Mouse (Mus musculus) megakaryocyte, embryonic 14.5 days (primary cell): ENCODE data around the gene Gm21083. TPM values are rescaled to one million over a fixed set of nuclear protein-coding genes. Genes with fewer than 3 reads are reported as not detected.
"Not testable (repeated sequence)": the region's sequence is repeated elsewhere in the genome, so short reads cannot be mapped to it uniquely, and the experiment has no call there.

Experiments
- H3K27me3 ChIP-seq: replicated peaks from 2 replicates; pipeline ENCODE3; 2012; ENCODE audit warnings: inconsistent platforms
- H3K36me3 ChIP-seq: replicated peaks from 2 replicates; pipeline ENCODE3; 2012; ENCODE audit warnings: low read length, inconsistent platforms, mixed read lengths
- H3K4me1 ChIP-seq: 2 replicates; pipeline ENCODE4 v1.6.1; 2012; ENCODE audit warnings: inconsistent platforms
- H3K4me3 ChIP-seq: replicated peaks from 2 replicates; pipeline ENCODE3; 2012; ENCODE audit warnings: moderate library complexity, mild to moderate bottlenecking, inconsistent platforms
- H3K9me3 ChIP-seq: 2 replicates; pipeline ENCODE4 v1.6.1; 2012; ENCODE audit warnings: inconsistent platforms
- polyA plus RNA-seq: library from polyadenylated mRNA; stranded (reverse); fragments of >175 nt; gene quantifications from 2 replicates; pipeline ENCODE4 v1.2.3, GENCODE M21; 2012; ENCODE audit warnings: low replicate concordance; ENCODE audit not compliant: insufficient read depth

Gene Gm21083
- polyA plus RNA-seq, 1 experiment = not detected

DNA sequence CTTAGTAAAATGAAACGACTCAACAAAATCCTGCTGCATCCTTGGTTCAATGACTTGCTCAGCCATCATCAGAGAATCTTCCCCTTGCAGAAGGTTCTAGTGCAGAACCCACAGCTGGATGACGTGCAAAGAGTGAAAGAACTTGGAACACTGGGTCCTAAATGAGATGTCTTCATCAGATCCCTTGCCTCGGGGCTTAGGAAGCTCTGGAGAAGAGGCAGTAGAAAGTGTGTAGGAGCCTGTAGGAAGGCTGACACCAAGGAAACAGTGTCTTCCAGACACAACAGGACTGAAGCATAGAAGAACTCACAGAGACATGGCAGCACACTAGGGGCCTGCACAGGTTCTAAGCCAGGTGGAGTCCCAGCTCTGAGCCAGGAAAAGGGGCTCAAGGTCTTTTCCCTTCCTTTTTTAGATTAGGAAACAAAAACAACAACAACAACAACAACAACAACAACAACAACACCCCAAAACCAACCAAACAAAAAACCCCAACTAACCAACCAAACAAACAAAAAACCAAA is 25.4 kb downstream of the Gm21083 start:
- H3K4me3 ChIP-seq = not testable (repeated sequence)

DNA sequence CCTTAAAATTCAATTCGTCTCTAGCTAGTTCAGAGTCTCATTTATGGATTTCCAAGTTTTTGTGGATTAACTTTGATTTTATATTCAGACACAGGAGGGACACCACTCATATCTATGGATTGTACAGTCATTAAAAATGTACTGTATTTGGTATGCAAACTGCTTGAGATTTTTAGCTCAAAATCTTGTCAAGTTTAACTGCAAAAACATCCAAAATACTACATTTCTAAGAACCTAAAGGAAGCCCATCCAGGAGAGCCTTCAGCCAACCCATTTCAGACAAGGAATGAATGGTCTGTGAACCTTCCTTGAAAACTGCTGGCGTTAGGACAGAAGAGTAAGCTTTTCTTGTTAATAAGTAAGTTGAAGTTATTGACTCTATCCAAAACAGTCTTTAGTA is 25.9 kb downstream of the Gm21083 start:
- not testable (repeated sequence) for H3K9me3 ChIP-seq, H3K4me3 ChIP-seq, H3K4me1 ChIP-seq, H3K36me3 ChIP-seq, H3K27me3 ChIP-seq

More for the DNA sequence above, 25.4 kb downstream of the Gm21083 start:
- not testable (repeated sequence) for H3K36me3 ChIP-seq, H3K27me3 ChIP-seq, H3K4me1 ChIP-seq, H3K9me3 ChIP-seq

DNA sequence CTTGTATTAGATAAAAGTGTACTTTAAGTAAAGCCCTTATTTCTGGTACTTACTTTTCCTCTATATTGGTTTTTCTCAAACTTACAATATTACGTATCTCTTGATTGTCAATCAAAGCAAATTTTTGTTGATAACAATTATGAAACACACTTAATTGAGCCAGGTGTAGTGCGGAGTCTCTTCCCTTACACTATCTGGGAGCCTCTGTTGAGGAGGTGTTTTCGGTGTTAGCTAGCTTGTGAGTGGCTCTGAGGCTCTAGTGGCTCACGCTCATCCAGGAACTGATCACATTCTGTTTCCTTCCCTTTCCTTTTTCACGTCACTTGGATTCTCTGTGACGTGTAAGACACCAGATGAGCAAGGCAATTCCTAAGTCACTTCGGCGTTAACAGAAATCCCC is 26.5 kb downstream of the Gm21083 start:
- not testable (repeated sequence) for H3K9me3 ChIP-seq, H3K4me3 ChIP-seq, H3K36me3 ChIP-seq, H3K27me3 ChIP-seq, H3K4me1 ChIP-seq

DNA sequence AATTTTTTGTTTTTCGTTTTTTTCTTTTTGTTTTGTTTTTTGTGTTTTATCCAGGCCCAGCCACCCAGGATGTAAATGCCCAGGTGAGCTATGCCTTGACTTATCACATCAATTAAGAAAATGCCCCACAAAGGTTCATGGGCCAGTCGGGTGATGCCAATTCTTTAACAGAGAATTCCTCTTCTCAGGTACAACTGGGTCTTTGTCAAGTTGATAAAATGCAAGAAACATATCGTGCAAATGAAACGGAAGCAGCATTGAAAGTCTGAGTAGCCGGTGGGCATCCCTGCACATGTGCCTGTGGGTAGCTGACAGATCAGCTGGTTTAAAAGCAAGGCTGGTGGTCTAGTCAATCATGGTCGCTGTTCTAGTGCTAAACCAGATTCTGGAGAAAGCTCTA is 29.5 kb downstream of the Gm21083 start:
- H3K36me3 ChIP-seq, H3K4me1 ChIP-seq, H3K27me3 ChIP-seq, H3K9me3 ChIP-seq, H3K4me3 ChIP-seq: not testable (repeated sequence)

DNA sequence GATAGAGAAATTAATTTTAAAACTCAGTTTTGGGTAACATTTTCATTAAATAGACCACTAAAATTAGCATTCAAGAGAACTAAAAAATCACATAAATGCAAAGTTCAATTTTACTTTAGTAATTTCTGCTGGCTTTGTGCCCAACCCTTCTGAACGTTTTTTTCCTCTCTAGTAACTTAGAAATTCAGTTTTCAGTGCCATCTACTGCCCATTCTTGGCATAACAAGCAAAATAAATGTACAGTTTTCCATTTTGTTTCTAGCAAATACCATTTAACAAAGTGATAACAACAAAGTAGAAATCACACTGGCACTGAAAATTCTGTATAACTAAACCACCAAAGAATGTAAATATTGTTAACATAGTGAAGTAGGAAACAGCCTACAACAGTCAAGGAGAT is 33.6 kb downstream of the Gm21083 start:
- H3K4me1 ChIP-seq, H3K9me3 ChIP-seq, H3K27me3 ChIP-seq, H3K4me3 ChIP-seq, H3K36me3 ChIP-seq: not testable (repeated sequence)

DNA sequence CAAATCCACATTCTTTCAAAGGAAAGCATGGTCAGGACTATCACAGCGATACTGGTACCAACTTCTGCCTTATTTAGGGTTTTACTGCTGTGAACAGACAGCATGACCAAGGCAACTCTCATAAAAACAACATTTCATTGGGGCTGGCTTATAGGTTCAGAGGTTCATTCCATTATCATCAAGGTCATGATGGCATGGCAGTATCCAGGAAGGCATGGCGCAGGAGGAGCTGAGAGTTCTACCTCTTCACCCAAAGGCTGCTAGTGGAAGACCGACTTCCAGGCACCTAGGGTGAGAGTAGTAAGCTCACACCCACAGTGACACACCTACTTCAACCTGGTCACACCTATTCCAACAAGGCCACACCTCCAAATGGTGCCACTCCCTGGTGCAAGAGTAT is 39.1 kb downstream of the Gm21083 start:
- not testable (repeated sequence) for H3K36me3 ChIP-seq, H3K27me3 ChIP-seq, H3K9me3 ChIP-seq, H3K4me1 ChIP-seq, H3K4me3 ChIP-seq

DNA sequence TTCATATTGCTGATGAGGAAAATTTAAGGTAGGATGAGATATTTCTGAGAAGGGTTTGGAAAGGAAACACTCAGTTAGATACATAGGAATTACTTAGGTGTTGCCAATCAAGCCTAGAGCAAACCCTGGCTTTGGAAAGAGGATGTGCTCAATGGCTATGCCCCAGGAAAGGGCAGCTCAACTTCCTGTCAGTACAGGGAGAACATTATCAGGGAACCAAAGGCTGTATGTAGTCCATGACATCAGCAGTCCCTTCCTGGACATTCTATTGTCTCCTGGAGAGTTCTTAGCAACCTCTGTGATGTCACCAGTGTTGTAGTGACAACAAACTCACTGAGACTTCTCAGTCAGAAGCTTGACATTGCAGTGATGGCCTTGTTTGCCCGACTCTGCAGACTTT is 41.6 kb downstream of the Gm21083 start, which contains the start of gene Speer4d:
Speer4d (plus strand) TSS at position 301 of the 400 bp plus-strand sequence.
- H3K9me3 ChIP-seq, H3K27me3 ChIP-seq, H3K36me3 ChIP-seq, H3K4me3 ChIP-seq, H3K4me1 ChIP-seq: not testable (repeated sequence)

DNA sequence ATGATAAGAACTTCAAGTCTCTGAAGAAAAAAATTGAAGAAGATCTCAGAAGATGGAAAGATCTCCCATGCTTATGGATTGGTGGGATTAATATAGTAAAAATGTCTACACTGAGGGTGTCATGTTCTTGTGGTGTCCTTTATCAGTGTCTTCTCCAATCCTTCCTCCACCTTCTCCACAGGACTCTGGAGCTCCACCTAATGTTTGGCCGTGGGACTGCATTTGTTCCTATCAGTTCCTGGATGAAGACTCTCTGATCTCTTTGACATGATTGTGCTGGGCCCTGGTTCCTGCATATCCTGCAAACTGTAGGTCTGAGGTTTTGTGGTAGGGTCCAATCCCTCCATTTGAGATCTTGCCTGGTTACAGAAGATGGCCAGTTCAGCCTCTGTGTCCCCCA is 51.0 kb downstream of the Gm21083 start:
- not testable (repeated sequence) for H3K4me1 ChIP-seq, H3K36me3 ChIP-seq, H3K4me3 ChIP-seq, H3K9me3 ChIP-seq, H3K27me3 ChIP-seq

DNA sequence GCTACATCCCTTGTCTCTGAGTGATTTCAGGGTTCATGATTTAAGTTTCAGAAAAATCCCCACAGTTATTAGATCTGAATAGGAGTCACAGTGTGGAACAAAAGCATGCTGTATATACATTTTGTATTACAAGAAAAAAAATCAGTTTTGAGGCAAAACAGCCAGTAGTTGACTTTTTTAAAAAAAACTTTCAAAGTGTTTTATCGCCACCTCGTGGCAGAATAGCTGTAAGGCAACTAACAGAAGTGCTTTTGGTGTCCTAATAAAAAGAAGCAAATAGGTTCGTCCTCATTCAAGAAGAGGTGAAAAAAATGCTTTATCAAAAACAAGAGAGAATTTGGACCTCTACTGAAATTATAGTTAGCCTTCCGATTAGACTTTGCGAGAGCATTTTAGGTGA is 52.9 kb downstream of the Gm21083 start:
- not testable (repeated sequence) for H3K36me3 ChIP-seq, H3K9me3 ChIP-seq, H3K4me3 ChIP-seq, H3K27me3 ChIP-seq, H3K4me1 ChIP-seq

Other genes starting within 250 kb of the Gm21083 start
- gene Gm21149, start 100.8 kb upstream of the Gm21083 start, polyA plus RNA-seq = not detected in 2 replicates
- not detected in 2 replicates for gene Gm21190, start 48.1 kb upstream of the Gm21083 start, polyA plus RNA-seq
- gene Speer4d, start 41.7 kb downstream of the Gm21083 start, polyA plus RNA-seq = not detected in 2 replicates
- gene 4930572O03Rik, start 79.7 kb downstream of the Gm21083 start, polyA plus RNA-seq = not detected in 2 replicates
- not detected in 2 replicates for gene Speer4c, start 136.9 kb downstream of the Gm21083 start, polyA plus RNA-seq